Mouse (Mus musculus) heart, adult 2 months (tissue): Measurements from ENCODE around the gene Hist1h2bj.

Experiments
- CTCF ChIP-seq: fragments of 200-600 bp; IDR thresholded peaks from 2 replicates; pipeline ENCODE4 v1.8.1; 2022; ENCODE audit warnings: antibody characterized with exemption, mild to moderate bottlenecking, moderate library complexity
- EP300 ChIP-seq: fragments of 200-500 bp; IDR thresholded peaks from 2 replicates; pipeline ENCODE4 v1.6.1; 2011; ENCODE audit warnings: low read depth, low read length, control low read depth; ENCODE audit not compliant: insufficient read depth

DNA sequence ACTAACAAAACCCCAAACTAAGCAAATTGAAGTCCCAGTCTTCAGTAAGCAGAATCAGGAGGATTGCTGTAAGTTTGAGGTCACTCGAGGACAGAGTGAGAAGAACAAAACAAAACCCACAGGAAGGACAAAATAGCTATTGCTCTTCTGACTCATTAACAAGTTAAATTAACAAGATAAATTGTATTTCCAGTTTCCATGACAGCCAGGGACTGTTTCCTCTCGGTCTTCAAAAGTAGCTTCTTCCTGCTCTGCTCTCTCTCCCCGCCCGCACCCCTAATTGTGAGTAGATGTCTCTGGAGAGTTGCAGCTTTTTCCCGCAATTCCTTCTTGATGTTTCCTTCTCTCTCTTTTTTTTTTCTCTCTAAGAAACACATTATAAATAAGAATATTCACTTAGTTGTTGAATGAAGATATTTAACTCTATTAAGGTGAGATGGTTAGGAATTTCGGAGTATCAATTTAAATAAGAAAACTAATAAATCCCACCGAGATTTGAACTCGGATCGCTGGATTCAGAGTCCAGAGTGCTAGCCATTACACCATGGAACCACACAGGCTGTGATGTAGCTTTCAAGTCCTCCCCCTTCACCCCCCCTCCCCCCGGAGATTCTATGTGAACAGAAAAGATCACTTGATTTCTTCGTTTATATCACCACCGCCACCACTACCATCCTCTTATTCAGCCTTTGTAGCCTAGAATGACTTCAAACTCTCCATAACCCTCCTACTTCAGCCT lies 46.7 kb upstream of the Hist1h2bj start:
- no peak for TF ChIP-seq CTCF
- no peak for TF ChIP-seq EP300
